Mouse (Mus musculus): ENCODE results near the gene Gpc6. TPM values are rescaled to one million over a fixed set of nuclear protein-coding genes. Genes with fewer than 3 reads are reported as not detected.

Gene Gpc6
- polyA plus RNA-seq, 1 experiment from 2014 or later = 31.2 TPM

Small RNAs within 50 kb of the gene (microRNA-seq; reads per million reads assigned to microRNA genes)
- not detected for gene Mir6239
